Mouse (Mus musculus): ENCODE results near the gene Bglap2.

DNA sequence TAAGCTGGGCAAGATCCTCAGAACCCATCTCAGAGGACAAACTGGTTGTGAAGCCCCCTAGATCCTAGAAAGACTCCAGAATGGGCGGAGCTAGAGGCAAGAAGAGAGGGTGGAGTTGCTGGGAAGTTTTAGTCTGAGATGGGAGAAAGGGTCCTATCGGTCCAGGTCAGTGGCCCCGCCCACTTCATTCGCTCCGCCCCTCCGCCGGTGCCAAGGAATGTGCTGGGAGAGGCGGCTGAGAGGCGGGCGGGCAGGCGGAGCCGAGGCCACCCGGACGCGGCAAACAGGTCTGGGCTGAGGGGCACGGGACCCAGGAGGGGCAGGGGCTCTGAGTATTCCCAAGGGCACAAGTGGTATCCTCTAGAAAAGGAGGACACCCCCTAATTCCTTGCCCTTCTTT lies 14.2 kb downstream of the Bglap2 start, which contains the start of gene Paqr6:
- TF ChIP-seq POLR2A (IDR thresholded peaks at IDR 0.05; ENCODE audit: low read depth, low read length), result no peak
- no peak for TF ChIP-seq CTCF (IDR thresholded peaks at IDR 0.05; ENCODE audit: extremely low read depth, insufficient read length, insufficient replicate concordance, low read depth, low read length)

Measured in small intestine, adult 2 months (tissue).